Mouse (Mus musculus) bone marrow, adult 2 months (tissue): ENCODE results near the gene 1700001C19Rik.

Experiments used
- CTCF ChIP-seq: fragments of 200-500 bp; IDR thresholded peaks from 2 replicates; pipeline ENCODE4 v1.5.1; 2011; ENCODE audit warnings: low read length, control low read depth; ENCODE audit not compliant: control insufficient read depth, insufficient read depth
- POLR2A ChIP-seq: fragments of 200-500 bp; IDR thresholded peaks from 2 replicates; pipeline ENCODE4 v1.6.1; 2011; ENCODE audit warnings: low read depth, mild to moderate bottlenecking, control low read depth, low read length, borderline replicate concordance; ENCODE audit not compliant: control insufficient read depth

GRCm38 (mm10) chr17:47428831-47429304 lies 8.3 kb downstream of the 1700001C19Rik start:
- TF ChIP-seq CTCF (no peak), POLR2A (no peak)
